Mouse (Mus musculus) CH12.LX (cell line): ENCODE results near the gene Adora2b. TPM values are rescaled to one million over a fixed set of nuclear protein-coding genes. Genes with fewer than 3 reads are reported as not detected.

Experiments used
- DNase-seq: peaks from one replicate; pipeline ENCODE4 v3.0.0-alpha.2; 2013; ENCODE audit errors: extremely low read depth
- H3K27ac ChIP-seq: 2 replicates; pipeline ENCODE4 v1.5.1; 2012; ENCODE audit warnings: low read depth, mild to moderate bottlenecking, control low read depth, moderate library complexity; ENCODE audit not compliant: insufficient read depth
- H3K27me3 ChIP-seq: replicated peaks from 2 replicates; pipeline ENCODE3; 2012; ENCODE audit warnings: inconsistent platforms
- H3K36me3 ChIP-seq, 2 experiments: replicated peaks in 1 of 2; 2 replicates each; pipeline versions ENCODE3 to v1.6.1; 2012; ENCODE audit warnings: inconsistent platforms in 1 of 2, low read length in 1 of 2, mild to moderate bottlenecking in 1 of 2, mixed read lengths in 1 of 2, moderate library complexity in 1 of 2; ENCODE audit not compliant: control insufficient read depth in 1 of 2, insufficient read depth in 1 of 2
- H3K4me1 ChIP-seq, 2 experiments: 2 replicates each; pipeline ENCODE4 v1.6.1; 2012; ENCODE audit warnings: inconsistent platforms in 1 of 2, moderate library complexity in 1 of 2; ENCODE audit not compliant: insufficient read depth in 2 of 2, control insufficient read depth in 1 of 2
- H3K4me2 ChIP-seq: 2 replicates; pipeline ENCODE4 v1.6.1; 2012; ENCODE audit warnings: low read depth, mild to moderate bottlenecking, control low read depth; ENCODE audit not compliant: poor library complexity, insufficient read depth, severe bottlenecking
- H3K4me3 ChIP-seq, 3 experiments: fragments of 150-350 bp in 1 of 3; sonication (generic) in 1 of 3; replicated peaks in 1 of 3; 2 replicates each; pipeline versions ENCODE3 to v1.5.1; 2011 to 2012; ENCODE audit warnings: low read depth in 2 of 3, low read length in 2 of 3, mild to moderate bottlenecking in 2 of 3, moderate library complexity in 2 of 3, control low read depth in 1 of 3, improper control_type of control experiment in 1 of 3, inconsistent platforms in 1 of 3, mixed read lengths in 1 of 3; ENCODE audit not compliant: poor library complexity in 1 of 3
- H3K79me2 ChIP-seq: replicated peaks from 2 replicates; pipeline ENCODE4 v1.6.1; 2012; ENCODE audit warnings: mild to moderate bottlenecking, moderate library complexity; ENCODE audit not compliant: control insufficient read depth, poor library complexity, insufficient read depth, severe bottlenecking; ENCODE audit errors: extremely low read depth
- H3K9ac ChIP-seq: 2 replicates; pipeline ENCODE4 v1.6.1; 2012; ENCODE audit warnings: low read depth, mild to moderate bottlenecking, control low read depth, moderate library complexity; ENCODE audit not compliant: insufficient read depth
- H3K9me3 ChIP-seq: replicated peaks from 2 replicates; pipeline ENCODE3; 2012; ENCODE audit warnings: low read length, inconsistent platforms, mixed read lengths
- BHLHE40 ChIP-seq: IDR thresholded peaks from 2 replicates; pipeline ENCODE4 v1.6.1; 2011; ENCODE audit warnings: mild to moderate bottlenecking, low read depth, low read length, improper control_type of control experiment
- CHD1 ChIP-seq: IDR thresholded peaks from 2 replicates; pipeline ENCODE4 v1.6.1; 2012; ENCODE audit warnings: low read depth, low read length, improper control_type of control experiment, inconsistent platforms
- CHD2 ChIP-seq: IDR thresholded peaks from 2 replicates; pipeline ENCODE4 v1.6.1; 2011; ENCODE audit warnings: low read length, improper control_type of control experiment
- CTCF ChIP-seq, 2 experiments: IDR thresholded peaks in 1 of 2; conservative IDR thresholded peaks in 1 of 2; 2 replicates each; pipeline ENCODE4 v1.5.1; 2011 to 2012; ENCODE audit warnings: low read depth in 2 of 2, low read length in 2 of 2, improper control_type of control experiment in 1 of 2, inconsistent platforms in 1 of 2, mild to moderate bottlenecking in 1 of 2, moderate library complexity in 1 of 2
- E2F4 ChIP-seq: IDR thresholded peaks from 2 replicates; pipeline ENCODE4 v1.6.1; 2011; ENCODE audit warnings: low read depth, low read length, improper control_type of control experiment; ENCODE audit not compliant: insufficient replicate concordance
- ELF1 ChIP-seq: IDR thresholded peaks from 2 replicates; pipeline ENCODE4 v1.6.1; 2014; ENCODE audit warnings: low read depth, mild to moderate bottlenecking, inconsistent platforms, low read length, improper control_type of control experiment
- EP300 ChIP-seq: IDR thresholded peaks from 2 replicates; pipeline ENCODE4 v1.6.1; 2011; ENCODE audit warnings: low read length, improper control_type of control experiment
- ETS1 ChIP-seq: conservative IDR thresholded peaks from 2 replicates; pipeline ENCODE4 v1.6.1; 2012; ENCODE audit warnings: low read depth, mild to moderate bottlenecking, inconsistent platforms, low read length, improper control_type of control experiment, moderate library complexity
- GABPA ChIP-seq: IDR thresholded peaks from 2 replicates; pipeline ENCODE4 v1.6.1; 2012; ENCODE audit warnings: low read depth, low read length, improper control_type of control experiment, inconsistent platforms; ENCODE audit not compliant: insufficient replicate concordance
- HCFC1 ChIP-seq: IDR thresholded peaks from 2 replicates; pipeline ENCODE4 v1.6.1; 2012; ENCODE audit warnings: low read depth, mild to moderate bottlenecking, inconsistent platforms, low read length, improper control_type of control experiment
- IRF4 ChIP-seq: IDR thresholded peaks from 2 replicates; pipeline ENCODE4 v1.6.1; 2014; ENCODE audit warnings: low read depth, mild to moderate bottlenecking, inconsistent platforms, low read length, improper control_type of control experiment
- JUN ChIP-seq: IDR thresholded peaks from 2 replicates; pipeline ENCODE4 v1.6.1; 2011; ENCODE audit warnings: low read depth, mild to moderate bottlenecking, low read length, improper control_type of control experiment, moderate library complexity; ENCODE audit not compliant: insufficient read depth
- JUND ChIP-seq: conservative IDR thresholded peaks from 2 replicates; pipeline ENCODE4 v1.6.1; 2011; ENCODE audit warnings: low read depth, low read length, improper control_type of control experiment
- KAT2A ChIP-seq: IDR thresholded peaks from 2 replicates; pipeline ENCODE4 v1.6.1; 2012; ENCODE audit warnings: low read length, improper control_type of control experiment, inconsistent platforms; ENCODE audit not compliant: insufficient replicate concordance
- MAFK ChIP-seq: IDR thresholded peaks from 2 replicates; pipeline ENCODE4 v1.6.1; 2011; ENCODE audit warnings: low read length, improper control_type of control experiment; ENCODE audit not compliant: insufficient replicate concordance
- MAX ChIP-seq: IDR thresholded peaks from 2 replicates; pipeline ENCODE4 v1.6.1; 2011; ENCODE audit warnings: low read length, improper control_type of control experiment
- MAZ ChIP-seq: IDR thresholded peaks from 2 replicates; pipeline ENCODE4 v1.6.1; 2012; ENCODE audit warnings: low read depth, mild to moderate bottlenecking, inconsistent platforms, low read length, improper control_type of control experiment, moderate library complexity
- MEF2A ChIP-seq: IDR thresholded peaks from 2 replicates; pipeline ENCODE4 v1.6.1; 2014; ENCODE audit warnings: low read depth, mild to moderate bottlenecking, inconsistent platforms, low read length, improper control_type of control experiment, borderline replicate concordance
- MXI1 ChIP-seq: IDR thresholded peaks from 2 replicates; pipeline ENCODE4 v1.6.1; 2011; ENCODE audit warnings: mild to moderate bottlenecking, low read depth, low read length, improper control_type of control experiment
- MYC ChIP-seq: IDR thresholded peaks from 2 replicates; pipeline ENCODE4 v1.6.1; 2011; ENCODE audit warnings: low read depth, mild to moderate bottlenecking, improper control_type of control experiment, low read length
- NELFE ChIP-seq: IDR thresholded peaks from 2 replicates; pipeline ENCODE4 v1.6.1; 2011; ENCODE audit warnings: low read depth, low read length, improper control_type of control experiment
- NRF1 ChIP-seq: IDR thresholded peaks from 2 replicates; pipeline ENCODE4 v1.6.1; 2014; ENCODE audit warnings: low read depth, mild to moderate bottlenecking, inconsistent platforms, low read length, improper control_type of control experiment, moderate library complexity
- PAX5 ChIP-seq: IDR thresholded peaks from 2 replicates; pipeline ENCODE4 v1.6.1; 2012; ENCODE audit warnings: low read length, inconsistent platforms, mixed read lengths
- POLR2A ChIP-seq: IDR thresholded peaks from 2 replicates; pipeline ENCODE4 v1.6.1; 2011; ENCODE audit warnings: low read depth, mild to moderate bottlenecking, improper control_type of control experiment, low read length
- POLR2AphosphoS2 ChIP-seq: IDR thresholded peaks from 2 replicates; pipeline ENCODE4 v1.6.1; 2011; ENCODE audit warnings: low read depth, low read length, improper control_type of control experiment
- RAD21 ChIP-seq: IDR thresholded peaks from 2 replicates; pipeline ENCODE4 v1.6.1; 2011; ENCODE audit warnings: low read depth, mild to moderate bottlenecking, low read length, improper control_type of control experiment, moderate library complexity
- RCOR1 ChIP-seq: conservative IDR thresholded peaks from 2 replicates; pipeline ENCODE4 v1.6.1; 2012; ENCODE audit warnings: low read depth, mild to moderate bottlenecking, inconsistent platforms, low read length, improper control_type of control experiment
- SIN3A ChIP-seq: IDR thresholded peaks from 2 replicates; pipeline ENCODE4 v1.6.1; 2012; ENCODE audit warnings: low read length, improper control_type of control experiment, inconsistent platforms
- SMC3 ChIP-seq: IDR thresholded peaks from 2 replicates; pipeline ENCODE4 v1.6.1; 2011; ENCODE audit warnings: low read depth, low read length, improper control_type of control experiment
- TBP ChIP-seq: conservative IDR thresholded peaks from 2 replicates; pipeline ENCODE4 v1.6.1; 2011; ENCODE audit warnings: low read depth, low read length, improper control_type of control experiment
- TCF12 ChIP-seq: IDR thresholded peaks from 2 replicates; pipeline ENCODE4 v1.6.1; 2014; ENCODE audit warnings: low read depth, mild to moderate bottlenecking, inconsistent platforms, low read length, improper control_type of control experiment
- UBTF ChIP-seq: IDR thresholded peaks from 2 replicates; pipeline ENCODE4 v1.6.1; 2012; ENCODE audit warnings: low read depth, mild to moderate bottlenecking, inconsistent platforms, low read length, improper control_type of control experiment, moderate library complexity
- USF1 ChIP-seq: IDR thresholded peaks from 2 replicates; pipeline ENCODE4 v1.6.1; 2014; ENCODE audit warnings: low read depth, mild to moderate bottlenecking, inconsistent platforms, low read length, improper control_type of control experiment
- USF2 ChIP-seq: conservative IDR thresholded peaks from 2 replicates; pipeline ENCODE4 v1.6.1; 2011; ENCODE audit warnings: low read depth, low read length, improper control_type of control experiment
- ZC3H11A ChIP-seq: IDR thresholded peaks from 2 replicates; pipeline ENCODE4 v1.6.1; 2012; ENCODE audit warnings: low read depth, mild to moderate bottlenecking, inconsistent platforms, low read length, improper control_type of control experiment
- ZKSCAN1 ChIP-seq: IDR thresholded peaks from 2 replicates; pipeline ENCODE4 v1.6.1; 2012; ENCODE audit warnings: low read depth, inconsistent platforms, low read length, improper control_type of control experiment, borderline replicate concordance
- ZMIZ1 ChIP-seq: IDR thresholded peaks from 2 replicates; pipeline ENCODE4 v1.6.1; 2012; ENCODE audit warnings: low read depth, mild to moderate bottlenecking, inconsistent platforms, low read length, improper control_type of control experiment
- ZNF384 ChIP-seq: IDR thresholded peaks from 2 replicates; pipeline ENCODE4 v1.6.1; 2012; ENCODE audit warnings: low read depth, low read length, improper control_type of control experiment, inconsistent platforms
- dilution Hi-C: fragments of 300-500 bp; cut with MboI; formaldehyde crosslinking; loops from 2 replicates; pipeline ENCODE4 v1.14.3; 2020; ENCODE audit warnings: low sequenced_read_pairs; ENCODE audit not compliant: extremely low pct_unique_long_range_greater_than_20kb, extremely low pct_ligation_motif_present
- in situ Hi-C: fragments of 300-500 bp; cut with MboI; formaldehyde crosslinking; loops from 3 replicates; pipeline ENCODE4 v1.14.3; 2019; ENCODE audit warnings: low sequenced_read_pairs, low pct_ligation_motif_present, low pct_unique_long_range_greater_than_20kb, mixed read lengths
- polyA plus RNA-seq: library from polyadenylated mRNA; unstranded; fragments of >175 nt; gene quantifications from 2 replicates; pipeline ENCODE4 v1.2.1, GENCODE M21; 2012; ENCODE audit warnings: low read depth; ENCODE audit not compliant: insufficient read length
- total RNA-seq, 2 experiments: library from RNA; depleted of rRNA; stranded (reverse); fragments of 300-350 nt in 1 of 2; fragments of >200 nt in 1 of 2; gene quantifications; 2 replicates each; pipeline ENCODE4 v1.2.3; 2012 to 2014

Gene Adora2b
- total and polyA plus RNA-seq, 3 experiments, result 0.77 to 1.7 (median 0.87) TPM

- in situ Hi-C loops, result no loop called here
- H3K4me2 ChIP-seq, result peak overlapping the region; percentile 6; the same call in 1 of the 2 replicates
- H3K27ac ChIP-seq, result peak overlapping the region; percentile 6
- DNase-seq, result peak; percentile 74
- H3K36me3 ChIP-seq, result peaks cover 0 to 8% of the 10 kb centered on the region in 2 experiments
- dilution Hi-C loops, result no loop called here
- H3K9me3 ChIP-seq, result no peaks in the 10 kb centered on the region
- peaks cover 32 to 52% of the 10 kb centered on the region in 2 experiments for H3K4me1 ChIP-seq
- H3K27me3 ChIP-seq, result no peaks in the 10 kb centered on the region
- no peak overlapping the region for H3K4me3 ChIP-seq
- TF ChIP-seq TBP (peak; percentile 75; the same call in 1 of the 2 replicates), E2F4 (no peak), JUND (peak; percentile 30; the same call in 1 of the 2 replicates), SMC3 (no peak), UBTF (no peak; the same call in 1 of the 2 replicates), NRF1 (no peak), GABPA (no peak), CHD2 (no peak), ETS1 (peak; percentile 82), JUN (peak; percentile 42; the same call in 1 of the 2 replicates), POLR2AphosphoS2 (no peak), MAFK (no peak), ZNF384 (no peak), EP300 (peak; percentile 49; the same call in 1 of the 2 replicates), IRF4 (peak; percentile 83), RCOR1 (0 out of 2 replicates have a peak, but pooled peaks have one; percentile 22), USF1 (no peak), MYC (peak; percentile 42; the same call in 1 of the 2 replicates), NELFE (no peak), BHLHE40 (peak; percentile 54; the same call in 1 of the 2 replicates), ELF1 (no peak; the same call in 1 of the 2 replicates), SIN3A (peak; percentile 74), MEF2A (peak; percentile 25; the same call in 1 of the 2 replicates), MAX (0 out of 2 replicates have a peak, but pooled peaks have one; percentile 26), KAT2A (no peak), CHD1 (no peak), HCFC1 (no peak; the same call in 1 of the 2 replicates), USF2 (no peak), MAZ (no peak), RAD21 (no peak; the same call in 1 of the 2 replicates), TCF12 (peak; percentile 76), POLR2A (peak; percentile 33; the same call in 1 of the 2 replicates), MXI1 (no peak; the same call in 1 of the 2 replicates), ZKSCAN1 (no peak), PAX5 (no peak), ZMIZ1 (no peak), CTCF (conservative IDR thresholded peaks at IDR 0.05 in 1 of 2, IDR thresholded peaks at IDR 0.05 in 1 of 2; ENCODE audit: low read depth in 2 of 2, low read length in 2 of 2) (no peak), ZC3H11A (no peak)
- H3K79me2 ChIP-seq, result no peaks in the 10 kb centered on the region
- H3K9ac ChIP-seq, result peak overlapping the region; percentile 0; the same call in 1 of the 2 replicates
These were observed 31.0 kb upstream of the Adora2b start for GRCm38 (mm10) chr11:62217751-62218150.
